Mouse (Mus musculus) C2C12 (cell line): Measurements from ENCODE around the gene Atp1b1. TPM values are rescaled to one million over a fixed set of nuclear protein-coding genes. Genes with fewer than 3 reads are reported as not detected.

Source experiments
- H3K27me3 ChIP-seq: one replicate; pipeline ENCODE4 v1.6.1; 2011; ENCODE audit not compliant: control insufficient read depth, insufficient read depth, insufficient read length
- H3K36me3 ChIP-seq: one replicate; pipeline ENCODE4 v1.6.1; 2011; ENCODE audit not compliant: control insufficient read depth, insufficient read depth
- H3K4me3 ChIP-seq: one replicate; pipeline ENCODE4 v1.5.1; 2011; ENCODE audit warnings: mild to moderate bottlenecking, control low read depth; ENCODE audit not compliant: poor library complexity, insufficient read depth, severe bottlenecking
- H3K79me2 ChIP-seq: one replicate; pipeline ENCODE4 v1.6.1; 2011; ENCODE audit not compliant: control insufficient read depth, insufficient read depth
- H3K79me3 ChIP-seq: one replicate; pipeline ENCODE4 v1.6.1; 2011; ENCODE audit warnings: low read depth, control low read depth
- H3ac ChIP-seq: one replicate; pipeline ENCODE3; 2011; ENCODE audit warnings: low read depth; ENCODE audit not compliant: control insufficient read depth, insufficient read length
- CEBPB ChIP-seq: IDR thresholded peaks from one replicate; pipeline ENCODE4 v1.6.1; 2011; ENCODE audit warnings: low read depth, mild to moderate bottlenecking, control low read depth, moderate library complexity
- CTCF ChIP-seq: IDR thresholded peaks from one replicate; pipeline ENCODE4 v1.5.1; 2011; ENCODE audit not compliant: control insufficient read depth, insufficient read depth, insufficient read length
- FOSL1 ChIP-seq: IDR thresholded peaks from one replicate; pipeline ENCODE4 v1.8.0; 2011; ENCODE audit warnings: mild to moderate bottlenecking, low read length; ENCODE audit not compliant: poor library complexity, insufficient read depth, severe bottlenecking
- MAX ChIP-seq: IDR thresholded peaks from one replicate; pipeline ENCODE4 v1.6.1; 2011; ENCODE audit warnings: mild to moderate bottlenecking, control low read depth
- MYOD1 ChIP-seq: IDR thresholded peaks from one replicate; pipeline ENCODE4 v1.6.1; 2011; ENCODE audit warnings: low read depth; ENCODE audit not compliant: control insufficient read depth, insufficient read length
- MYOG ChIP-seq: IDR thresholded peaks from one replicate; pipeline ENCODE4 v1.6.1; 2011; ENCODE audit not compliant: control insufficient read depth, insufficient read length; ENCODE audit errors: extremely low read depth
- USF1 ChIP-seq: IDR thresholded peaks from one replicate; pipeline ENCODE4 v1.6.1; 2011; ENCODE audit warnings: low read depth, mild to moderate bottlenecking, control low read depth, moderate library complexity
- polyA plus RNA-seq: library from polyadenylated mRNA; unstranded; fragments of >200 nt; fragmentation: generic; extraction: Trizol; gene quantifications from one replicate; pipeline ENCODE4 v1.2.1, GENCODE M21; 2012; ENCODE audit warnings: missing spikeins

The Atp1b1 gene
- polyA plus RNA-seq, 1 experiment, result 13.6 TPM

- H3K36me3 ChIP-seq, result no peaks in the 10 kb centered on the region
- H3ac ChIP-seq, result no peak overlapping the region
- no peaks in the 10 kb centered on the region for H3K79me3 ChIP-seq
- no peaks in the 10 kb centered on the region for H3K79me2 ChIP-seq
- no peak overlapping the region for H3K4me3 ChIP-seq
- H3K27me3 ChIP-seq, result no peaks in the 10 kb centered on the region
- TF ChIP-seq MYOD1 (no peak), MAX (peak; percentile 59), MYOG (no peak)
Observed at GRCm38 (mm10) chr1:164481645-164482354, 23.6 kb upstream of the Atp1b1 start.

GRCm38 (mm10) chr1:164480755-164481644 lies 22.8 kb upstream of the Atp1b1 start:
- H3ac ChIP-seq, result no peak overlapping the region
- no peaks in the 10 kb centered on the region for H3K79me3 ChIP-seq
- TF ChIP-seq CEBPB (no peak), USF1 (no peak), FOSL1 (no peak), MYOD1 (no peak), MAX (no peak), CTCF (no peak), MYOG (no peak)
- no peaks in the 10 kb centered on the region for H3K36me3 ChIP-seq
- H3K4me3 ChIP-seq, result no peak overlapping the region
- H3K27me3 ChIP-seq, result no peaks in the 10 kb centered on the region
- H3K79me2 ChIP-seq, result no peaks in the 10 kb centered on the region

- no peaks in the 10 kb centered on the region for H3K79me3 ChIP-seq
- no peaks in the 10 kb centered on the region for H3K27me3 ChIP-seq
- H3K79me2 ChIP-seq, result no peaks in the 10 kb centered on the region
- H3K4me3 ChIP-seq, result no peak overlapping the region
- no peak overlapping the region for H3ac ChIP-seq
- TF ChIP-seq USF1, result no peak
- TF ChIP-seq CEBPB, result no peak
- no peak for TF ChIP-seq MYOG
- no peak for TF ChIP-seq MAX
- TF ChIP-seq CTCF, result no peak
- no peak for TF ChIP-seq FOSL1
- TF ChIP-seq MYOD1, result no peak
- H3K36me3 ChIP-seq, result no peaks in the 10 kb centered on the region
Observed at GRCm38 (mm10) chr1:164475895-164476294, 17.7 kb upstream of the Atp1b1 start.

GRCm38 (mm10) chr1:164474778-164475511 lies 16.8 kb upstream of the Atp1b1 start:
- H3K4me3 ChIP-seq, result no peak overlapping the region
- TF ChIP-seq CEBPB (no peak), MYOG (no peak), CTCF (no peak), MYOD1 (peak; percentile 7)
- H3K79me2 ChIP-seq, result no peaks in the 10 kb centered on the region
- H3K79me3 ChIP-seq, result no peaks in the 10 kb centered on the region
- no peaks in the 10 kb centered on the region for H3K36me3 ChIP-seq
- no peaks in the 10 kb centered on the region for H3K27me3 ChIP-seq
- no peak overlapping the region for H3ac ChIP-seq

GRCm38 (mm10) chr1:164474310-164474709 lies 16.2 kb upstream of the Atp1b1 start:
- no peaks in the 10 kb centered on the region for H3K79me2 ChIP-seq
- H3K79me3 ChIP-seq, result no peaks in the 10 kb centered on the region
- TF ChIP-seq MYOD1 (no peak), CEBPB (no peak), MAX (no peak), CTCF (no peak), USF1 (no peak), FOSL1 (no peak)
- H3K27me3 ChIP-seq, result no peaks in the 10 kb centered on the region
- H3K4me3 ChIP-seq, result no peak overlapping the region
- no peak overlapping the region for H3ac ChIP-seq
- H3K36me3 ChIP-seq, result no peaks in the 10 kb centered on the region
